Mouse (Mus musculus): ENCODE measurements around the gene Nbr1.

Gene Nbr1

DNA sequence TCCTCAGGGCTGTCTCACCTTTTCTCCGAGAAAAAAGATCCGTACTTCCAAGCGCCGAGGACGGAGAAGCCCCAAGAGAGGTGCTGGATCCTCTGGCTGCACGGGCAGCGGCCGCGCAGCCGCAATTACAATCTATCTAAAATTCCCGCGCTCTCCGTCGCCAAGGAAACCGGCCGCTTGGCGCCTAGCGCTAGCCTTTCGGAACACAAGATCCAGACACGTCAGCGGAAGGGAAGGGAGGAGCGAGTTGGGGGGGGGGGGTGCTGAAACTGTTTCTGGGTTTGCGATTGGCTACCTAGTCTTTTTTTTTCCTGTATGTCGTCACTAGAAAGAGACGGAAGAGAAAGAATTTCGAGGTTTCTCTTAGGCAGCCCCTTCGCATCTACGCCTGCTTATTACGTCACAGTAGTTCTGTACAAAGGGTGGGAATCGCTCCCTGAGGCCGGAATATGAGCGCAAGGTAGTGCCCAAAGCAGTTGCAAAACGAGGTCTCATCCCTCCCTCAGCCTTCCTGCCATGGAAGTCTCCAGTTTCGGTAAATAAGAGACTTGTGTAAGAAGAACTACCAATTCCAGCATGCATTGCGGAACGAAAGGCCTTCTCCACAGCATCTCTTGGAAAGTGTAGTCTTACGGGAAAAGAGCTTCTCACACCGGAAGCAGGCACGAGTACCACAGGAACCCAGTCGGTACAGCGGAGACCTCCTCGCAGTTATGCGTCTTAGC lies at the start of gene Nbr1, which contains the start of gene Brca1:
TSS of gene Nbr1 (plus strand) at position 399 of the 725 bp plus-strand sequence.
TSS of gene Brca1 (minus strand) at position 205 of the 725 bp plus-strand sequence.
- DNase-seq: peak; percentile 91

DNA sequence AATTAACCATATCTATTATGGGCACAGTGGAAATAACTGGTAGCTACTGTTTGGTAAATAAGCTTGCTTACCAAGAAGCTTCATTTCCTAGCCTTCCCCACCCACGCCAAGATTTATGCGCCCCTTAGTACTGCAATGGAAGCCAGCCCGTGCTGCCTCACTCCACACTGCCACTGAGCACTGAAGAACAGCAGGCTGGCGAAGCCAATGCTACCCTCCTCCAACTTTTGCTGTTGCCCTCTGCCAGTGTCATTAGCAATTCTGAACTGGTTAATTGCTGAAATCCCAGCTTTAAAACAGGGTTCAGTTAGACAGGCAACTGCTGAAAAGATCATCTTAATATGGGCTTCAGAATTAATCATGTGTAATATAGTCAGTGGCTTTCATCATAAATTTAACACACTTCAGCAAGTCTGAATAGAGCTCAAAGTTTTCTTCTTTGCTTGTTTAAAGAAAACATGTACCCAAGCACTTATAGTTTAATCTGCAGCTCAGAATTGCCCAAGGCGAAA lies 45.6 kb upstream of the Nbr1 start:
- DNase-seq: no peak

DNA sequence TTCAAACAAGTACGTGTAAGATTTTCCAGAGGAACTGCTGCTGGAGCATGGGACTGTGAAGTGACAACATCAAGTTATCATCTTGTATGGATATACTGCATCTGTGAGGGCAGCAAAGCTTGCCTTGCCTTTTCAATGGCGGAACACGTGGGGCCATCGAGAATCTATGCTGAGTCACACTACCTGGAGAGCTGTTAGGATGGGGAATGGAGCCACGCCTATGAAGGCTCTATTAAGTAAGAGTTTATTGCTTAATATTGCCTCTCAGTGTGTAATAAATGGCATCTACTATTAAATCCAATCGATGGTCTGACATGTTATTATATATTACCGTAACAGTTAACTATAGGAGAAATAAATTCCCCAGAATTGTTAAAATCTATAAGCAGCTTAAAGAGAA lies 44.9 kb upstream of the Nbr1 start:
- no peak for DNase-seq

DNA sequence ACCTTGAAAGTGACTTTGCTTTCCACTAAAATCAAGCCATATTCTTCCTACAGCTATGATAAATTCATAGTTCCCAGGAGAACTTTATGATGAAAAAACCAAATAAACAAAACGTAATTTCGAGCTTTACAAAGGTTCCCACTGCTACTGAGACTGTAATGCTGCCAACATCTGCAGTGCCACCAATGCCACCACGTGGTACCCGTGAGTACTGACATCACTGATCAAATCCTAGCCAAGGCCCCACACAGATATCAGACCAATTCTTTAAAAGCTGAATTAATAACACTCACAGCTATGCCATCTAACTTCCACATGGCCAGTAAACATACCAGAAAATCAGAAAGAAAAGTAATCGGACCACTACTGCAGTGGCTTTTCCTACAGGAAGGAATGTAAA lies 33.0 kb upstream of the Nbr1 start:
- DNase-seq: no peak

DNA sequence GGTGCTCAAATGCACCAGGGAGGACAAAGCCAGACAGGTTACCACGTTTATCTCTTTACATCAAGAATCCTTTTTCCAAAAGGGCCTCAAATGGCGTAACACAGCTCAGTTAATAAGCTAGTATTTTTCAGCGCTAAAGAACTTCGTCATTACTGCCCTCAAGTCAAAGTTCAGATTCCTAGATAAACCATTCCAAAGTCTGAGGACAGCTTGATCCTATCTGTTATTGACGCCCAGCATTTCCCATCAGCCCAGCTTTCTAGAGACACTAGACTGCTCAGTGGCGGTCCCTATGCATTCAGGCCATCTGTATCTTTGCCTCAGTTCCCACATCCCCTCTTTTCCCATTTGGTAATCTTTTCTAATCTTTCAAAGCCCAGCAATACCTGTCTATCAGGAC lies 32.6 kb upstream of the Nbr1 start:
- DNase-seq: no peak

DNA sequence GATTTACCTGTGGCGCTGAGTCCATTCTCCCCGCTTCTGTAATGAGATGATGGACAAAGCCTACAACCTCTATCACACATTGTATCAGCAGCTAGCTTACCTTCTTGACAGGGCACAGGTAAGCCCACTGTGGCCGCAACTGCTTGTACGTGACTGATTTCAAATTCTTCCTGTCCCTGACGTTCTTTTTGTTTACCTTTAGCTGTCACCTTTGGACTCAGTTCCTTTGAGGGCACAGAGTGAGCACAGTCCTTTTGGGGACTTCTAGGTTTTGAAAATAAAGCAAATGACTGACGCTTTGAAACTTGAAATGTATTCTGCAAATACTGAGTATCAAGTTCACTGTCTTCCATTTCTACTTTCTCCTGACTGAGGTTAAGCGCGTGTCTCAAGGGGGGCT lies 27.5 kb upstream of the Nbr1 start:
- no peak for DNase-seq

DNA sequence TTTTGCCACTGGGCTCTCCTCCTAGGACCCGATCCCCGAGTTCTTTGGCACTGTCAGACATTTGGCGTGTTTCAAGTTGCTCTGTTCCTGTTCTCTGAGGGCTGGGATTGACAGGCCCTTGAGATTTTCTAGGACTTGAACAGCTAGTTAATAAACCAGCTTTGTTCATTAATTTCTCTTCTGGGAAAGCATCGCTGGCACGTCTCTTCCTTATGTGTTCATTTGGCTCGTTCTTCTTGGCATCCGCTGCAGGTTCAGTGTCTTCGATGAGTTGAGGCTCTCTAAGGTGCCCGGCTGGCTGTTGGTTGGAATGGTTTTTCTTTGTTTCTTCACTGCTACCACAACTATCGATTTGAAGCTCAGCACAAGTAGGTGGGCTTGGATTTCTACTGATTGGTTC lies 26.9 kb upstream of the Nbr1 start:
- DNase-seq: no peak

DNA sequence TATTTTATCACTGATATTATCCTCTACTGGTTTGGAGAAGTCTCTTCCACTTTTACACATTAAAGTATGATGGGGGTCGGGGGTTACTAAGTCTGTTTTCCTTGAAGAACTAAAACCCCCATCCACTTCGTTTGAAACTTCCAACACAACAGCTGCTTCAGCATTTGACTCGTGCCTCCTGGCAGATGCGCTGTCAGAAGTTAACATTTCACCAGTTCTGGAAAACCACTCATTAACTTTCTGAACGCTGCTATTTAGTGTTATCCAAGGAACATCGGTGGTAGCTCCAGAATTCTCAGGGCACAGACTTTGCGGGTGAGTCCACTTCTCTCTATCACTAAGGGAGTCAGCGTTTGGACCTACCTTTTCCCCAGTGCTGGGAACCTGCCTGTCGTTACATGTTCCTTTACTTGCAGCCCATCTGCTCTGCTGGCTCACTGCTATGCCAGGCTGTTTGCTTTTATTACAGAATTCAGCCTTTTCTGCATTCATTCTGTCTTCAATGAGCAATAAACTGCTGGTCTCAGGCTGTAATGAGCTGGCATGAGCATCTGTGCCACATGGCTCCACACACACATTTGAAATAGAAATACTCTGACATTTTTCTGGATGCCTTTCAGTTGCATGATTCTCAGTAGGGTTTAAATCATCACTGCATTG lies 25.9 kb upstream of the Nbr1 start:
- no peak for DNase-seq

DNA sequence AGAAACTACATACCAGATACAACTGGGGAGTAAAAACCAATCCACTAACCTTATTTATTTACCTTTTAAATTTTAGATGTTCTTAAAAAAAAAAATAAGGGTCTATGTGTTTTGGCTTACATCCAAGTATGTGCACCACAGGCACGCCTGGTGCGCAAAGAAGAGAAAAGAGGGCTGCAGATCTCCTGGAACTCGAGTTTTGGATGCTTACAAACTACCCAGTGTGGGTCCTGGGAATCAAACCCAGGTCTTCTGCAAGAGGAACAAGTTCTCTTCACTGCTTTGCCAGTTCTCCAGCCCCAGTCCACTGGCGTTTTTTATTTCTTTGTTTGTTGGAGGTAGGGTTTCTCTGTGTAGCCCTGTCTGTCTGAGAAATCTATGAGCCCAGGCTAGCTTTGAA lies 25.3 kb upstream of the Nbr1 start:
- no peak for DNase-seq

DNA sequence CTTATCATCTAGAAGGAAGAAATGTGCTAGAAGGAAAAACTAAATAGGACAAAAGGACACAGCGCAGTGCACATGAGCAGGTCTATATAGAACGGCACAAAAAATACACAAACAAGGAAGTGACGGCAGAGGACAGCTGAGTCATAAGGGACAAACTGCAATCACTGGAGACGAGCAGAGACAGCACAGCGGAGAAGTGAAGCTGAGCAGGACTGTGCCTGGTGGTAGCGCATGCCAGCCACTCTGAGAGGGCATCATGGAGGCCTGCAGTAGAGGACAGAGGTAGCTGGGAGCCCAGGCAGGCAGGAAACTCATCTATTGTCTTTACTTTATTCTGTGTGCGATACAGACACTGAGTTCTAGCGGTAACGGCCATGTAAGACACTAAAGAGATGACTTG lies 8.4 kb upstream of the Nbr1 start:
- no peak for DNase-seq

DNA sequence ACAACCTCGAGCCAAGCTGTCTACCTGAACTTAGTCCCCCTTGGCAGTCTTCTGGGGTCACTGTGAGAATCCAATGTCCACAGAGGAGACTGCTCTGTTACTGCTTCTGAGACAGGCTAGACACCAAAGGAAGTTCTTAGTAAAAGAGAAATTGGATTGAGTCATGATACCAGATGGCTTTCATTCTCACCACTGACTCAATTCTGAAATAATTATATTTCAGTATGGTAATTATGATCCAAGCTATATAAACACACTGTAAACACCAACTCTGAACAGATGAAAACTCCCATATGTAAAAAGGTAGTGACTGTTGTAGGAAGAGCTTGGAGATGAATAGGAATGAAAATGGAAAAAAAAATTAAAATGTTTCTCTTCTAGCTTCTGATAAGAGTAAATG lies 7.8 kb upstream of the Nbr1 start:
- no peak for DNase-seq

DNA sequence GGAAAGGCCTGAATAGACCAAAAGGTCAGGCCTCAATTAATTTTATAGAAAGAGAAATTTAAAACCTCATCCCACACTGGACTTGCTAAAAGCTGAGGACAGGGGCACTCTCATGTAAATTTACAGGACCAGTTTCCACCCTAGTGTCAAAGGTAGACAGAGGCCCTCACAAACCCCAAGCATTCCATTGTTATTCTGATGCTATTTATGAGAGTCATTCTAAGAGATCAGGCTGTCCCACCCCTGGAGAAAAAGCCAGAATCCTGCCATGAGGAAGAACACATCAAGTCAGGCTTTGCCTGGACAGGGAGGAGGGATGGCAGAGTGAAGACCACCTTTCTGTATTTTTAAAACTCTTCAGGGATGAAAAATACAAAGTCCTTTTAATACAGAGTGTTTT lies 3.4 kb upstream of the Nbr1 start:
- no peak for DNase-seq

DNA sequence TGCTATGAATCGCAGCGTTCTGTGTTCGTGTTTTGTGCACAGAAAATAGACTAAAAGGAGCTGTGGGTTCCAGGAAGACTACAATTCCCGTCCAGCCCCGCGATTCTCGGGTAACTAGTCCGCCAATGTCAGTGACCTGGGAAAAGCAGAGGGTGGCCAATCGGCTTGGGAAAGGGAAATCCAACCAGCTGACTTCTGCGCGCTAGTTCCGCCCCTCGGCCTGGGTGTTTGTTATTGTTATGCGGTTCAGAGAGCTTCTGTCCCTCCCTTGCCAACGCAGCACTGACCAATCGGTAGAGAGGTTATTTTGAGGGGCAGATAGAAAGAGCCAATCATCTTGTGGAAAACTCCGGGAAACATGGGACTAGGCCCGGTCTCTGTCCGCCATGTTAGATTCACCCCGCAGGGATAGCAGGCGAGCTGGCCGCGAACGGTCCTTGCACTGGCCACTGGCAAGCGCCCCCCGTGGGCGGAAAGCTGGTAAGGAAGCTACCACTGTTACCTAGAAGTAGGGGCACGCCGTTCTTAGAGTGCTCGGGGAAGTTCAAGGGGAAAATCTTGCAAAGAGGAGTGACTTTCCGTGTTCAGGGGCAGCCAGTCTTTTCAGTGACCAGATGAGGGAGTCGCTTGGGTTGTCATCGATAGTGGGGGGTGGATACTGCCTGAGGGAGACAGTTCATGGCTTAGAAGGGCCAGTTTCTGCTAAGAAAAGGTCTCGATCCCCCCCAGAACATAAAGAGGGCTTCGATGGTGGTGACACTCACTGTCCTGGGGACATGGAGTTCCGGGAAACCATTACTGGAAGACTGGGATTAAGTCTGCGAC lies 739 bp downstream of the Nbr1 start:
- DNase-seq: peak; percentile 99

DNA sequence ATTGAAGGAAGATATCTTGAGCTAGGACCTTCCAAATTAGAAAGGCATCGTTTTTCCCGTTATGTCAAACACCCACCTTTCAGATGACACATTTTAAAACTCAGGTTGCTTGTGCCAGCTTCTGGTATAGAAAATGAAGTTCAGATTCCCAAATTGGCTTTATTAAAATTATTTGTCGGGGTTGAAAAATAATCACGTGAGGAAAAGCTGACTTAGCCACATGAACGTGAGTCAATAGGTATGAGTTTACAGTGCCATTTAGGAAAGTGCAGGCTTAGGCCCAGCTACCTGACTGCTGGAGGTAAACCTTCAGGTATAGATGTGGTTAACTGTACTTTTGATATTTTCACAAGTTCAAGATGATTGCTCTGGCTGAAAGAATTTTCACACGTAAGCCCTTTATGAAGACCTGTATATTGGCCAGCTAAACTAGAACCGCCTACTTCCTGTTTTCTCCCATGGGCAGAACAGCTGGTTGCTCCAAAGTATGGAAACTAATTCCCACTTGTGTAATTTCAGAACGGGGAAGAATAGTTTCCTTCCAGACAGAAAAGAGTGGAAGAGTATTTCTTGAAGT lies 1.5 kb downstream of the Nbr1 start:
- peak; percentile 32 for DNase-seq

DNA sequence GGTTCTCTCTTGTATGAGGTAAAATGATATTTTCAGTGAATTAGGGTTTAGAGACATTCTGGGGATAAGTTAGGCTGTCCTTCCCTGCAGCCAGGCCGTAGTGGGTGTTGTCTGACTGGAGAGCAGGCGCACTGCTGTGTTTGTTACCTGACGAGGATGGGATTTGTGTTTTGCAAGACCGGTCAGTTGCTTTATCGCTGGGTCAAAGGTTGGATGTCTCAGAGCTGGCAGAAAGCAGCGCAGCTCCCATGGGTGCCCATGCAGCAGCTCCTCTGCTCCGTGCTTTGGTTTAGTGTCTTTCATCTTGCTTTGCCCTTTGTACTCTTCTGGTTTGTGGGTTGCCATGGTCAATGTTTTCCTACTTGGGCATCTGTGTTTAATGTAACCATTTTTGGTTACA lies 4.6 kb downstream of the Nbr1 start:
- DNase-seq: no peak

DNA sequence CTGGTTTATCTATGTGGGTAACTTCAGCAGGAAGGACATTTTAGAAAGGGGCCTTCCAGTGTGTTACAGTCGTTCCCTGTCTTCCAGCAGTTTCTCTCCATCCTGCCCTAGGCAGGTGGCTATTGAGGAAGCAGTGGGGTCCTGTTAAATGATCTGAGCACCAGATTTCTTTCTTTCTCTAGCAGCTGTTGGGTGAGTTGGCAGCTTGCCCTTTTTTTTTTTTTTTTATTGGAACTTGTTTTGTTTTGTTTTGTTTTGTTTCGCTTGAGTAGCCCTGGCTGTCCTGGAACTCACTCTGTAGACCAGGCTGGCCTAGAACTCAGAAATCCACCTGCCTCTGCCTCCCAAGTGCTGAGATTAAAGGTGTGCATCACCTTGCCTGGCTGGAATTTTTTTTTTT lies 5.0 kb downstream of the Nbr1 start:
- DNase-seq: no peak

DNA sequence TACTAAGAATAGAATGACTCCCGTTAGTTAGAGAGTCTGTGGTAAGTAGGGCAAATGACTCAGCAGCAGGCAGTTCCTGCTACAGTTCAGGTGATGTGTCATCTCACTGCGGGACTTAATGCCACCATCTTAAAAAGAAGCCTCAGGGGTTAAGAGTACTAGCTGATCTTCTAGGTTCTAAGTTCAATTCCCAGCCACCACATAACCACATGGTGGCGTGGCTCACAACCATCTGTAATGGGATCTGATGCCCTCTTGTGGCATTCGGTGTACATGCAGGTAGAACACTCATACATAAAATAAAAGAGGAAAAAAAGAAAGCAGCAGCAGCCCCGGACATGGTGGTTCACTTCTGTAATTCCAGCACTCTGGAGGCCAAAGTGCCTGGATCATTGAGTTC lies 10.4 kb downstream of the Nbr1 start:
- DNase-seq: no peak

DNA sequence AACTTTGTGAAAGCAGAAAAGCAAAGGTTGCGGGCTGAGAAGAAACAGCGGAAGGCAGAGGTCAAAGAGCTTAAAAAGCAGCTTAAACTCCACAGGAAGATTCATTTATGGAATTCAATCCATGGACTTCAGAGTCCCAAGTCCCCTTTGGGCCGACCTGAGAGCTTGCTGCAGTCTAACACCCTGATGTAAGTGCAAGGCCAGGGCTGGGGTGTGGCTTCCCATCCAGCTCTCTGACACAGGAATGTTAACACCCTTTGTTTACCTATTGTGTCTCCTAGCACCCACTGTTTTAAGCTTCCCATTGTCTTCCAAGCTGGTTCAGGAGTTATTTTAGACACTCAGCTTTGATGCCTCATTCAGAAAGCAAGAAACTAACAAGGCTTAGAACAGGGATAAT lies 16.5 kb downstream of the Nbr1 start:
- no peak for DNase-seq

DNA sequence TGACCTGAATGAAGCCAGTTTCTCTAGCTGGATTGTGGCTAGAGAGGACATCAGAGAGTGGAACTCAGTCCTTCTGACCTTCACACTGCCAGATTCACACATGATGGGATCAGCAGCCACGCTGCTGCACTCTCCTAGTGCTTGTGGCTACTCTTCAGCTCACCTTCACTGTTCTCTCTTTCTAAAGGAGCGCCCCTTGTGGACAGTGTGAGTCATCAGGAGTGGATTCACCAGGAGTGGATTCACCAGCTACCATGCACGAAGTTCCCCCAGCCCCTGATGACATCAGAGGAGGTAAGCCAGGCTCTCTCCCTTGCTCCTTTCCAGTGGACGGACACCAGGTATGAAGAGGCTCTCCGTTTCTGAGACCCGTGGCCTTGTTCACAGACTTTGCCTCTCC lies 24.2 kb downstream of the Nbr1 start:
- no peak for DNase-seq

DNA sequence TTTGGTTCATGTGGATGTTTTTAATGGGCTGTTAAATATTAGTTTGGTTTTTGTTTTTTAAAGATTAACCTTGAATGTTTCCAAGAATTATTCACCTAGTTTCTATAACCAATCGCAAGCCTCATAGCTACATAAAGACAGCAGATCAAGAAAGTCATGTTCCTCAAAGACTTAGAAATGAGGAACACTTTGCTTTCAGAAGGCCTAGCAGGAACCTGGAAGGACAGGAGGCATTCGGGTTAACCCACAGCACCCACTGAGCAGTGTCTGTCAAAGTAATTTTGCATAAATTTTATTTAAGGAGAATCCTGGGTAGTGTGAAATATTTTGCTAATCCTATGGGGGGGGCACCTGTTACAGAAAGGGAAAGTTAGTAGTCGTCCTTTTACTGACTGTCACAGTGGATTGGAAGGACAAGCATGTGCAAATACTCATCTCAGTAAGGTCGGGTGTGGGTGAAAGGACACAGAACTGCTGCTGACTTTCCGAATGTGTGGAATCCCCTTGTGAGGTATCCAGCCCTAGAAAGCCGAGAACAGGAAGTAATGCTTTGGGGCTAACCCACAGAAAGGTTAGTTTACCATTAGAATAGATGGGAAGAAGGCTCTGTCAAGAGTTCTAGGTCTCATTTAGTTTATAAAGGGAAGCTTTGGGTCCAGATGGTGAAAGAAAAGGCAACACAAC lies 29.3 kb downstream of the Nbr1 start:
- DNase-seq: no peak

DNA sequence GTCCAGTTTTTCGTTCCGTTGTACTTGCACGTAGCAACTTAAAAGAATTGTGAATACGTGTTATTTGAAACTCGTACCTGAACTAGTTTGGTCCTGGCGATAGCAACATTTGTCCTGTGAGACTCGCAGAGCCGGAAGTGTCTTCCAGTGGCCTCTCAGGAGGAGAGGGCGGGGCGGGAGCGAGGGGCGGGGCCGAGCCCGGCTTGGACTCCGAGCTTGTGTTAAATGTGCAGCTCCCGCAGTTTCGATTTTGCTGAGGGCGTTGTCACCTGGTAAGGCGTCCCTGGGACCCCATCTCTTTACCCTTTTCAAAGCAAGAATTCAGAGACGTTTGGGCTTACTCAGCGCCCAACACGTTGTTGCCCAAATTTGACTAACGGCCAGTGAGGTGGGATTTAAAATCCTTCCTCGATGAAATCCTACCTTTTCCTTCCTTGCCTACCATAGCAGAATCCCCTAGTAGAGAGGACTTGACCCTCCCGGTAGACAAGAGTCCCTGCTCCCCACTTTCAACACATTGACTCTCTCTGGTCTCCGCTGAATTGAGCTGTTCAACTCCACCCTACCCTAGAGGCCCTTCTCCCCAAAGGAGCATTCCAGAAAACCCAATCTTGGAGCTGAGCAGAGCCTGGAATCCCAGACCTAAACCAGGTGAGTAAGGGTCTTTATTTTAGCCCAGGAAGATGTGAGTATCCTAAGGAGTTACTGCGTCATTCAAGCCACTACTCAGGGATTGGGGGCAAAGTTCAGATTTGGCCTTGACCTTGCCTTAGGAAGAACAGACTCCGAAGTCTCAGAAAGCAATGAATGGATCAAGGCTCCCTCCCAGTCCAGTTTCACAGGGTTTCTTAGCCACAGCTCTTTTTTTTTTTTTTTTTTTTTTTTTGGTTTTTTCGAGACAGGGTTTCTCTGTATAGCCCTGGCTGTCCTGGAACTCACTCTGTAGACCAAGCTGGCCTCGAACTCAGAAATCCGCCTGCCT lies 30.4 kb downstream of the Nbr1 start, which contains the start of gene Tmem106a:
TSS of gene Tmem106a (plus strand) at position 189 of the 982 bp plus-strand sequence.
- no peak for DNase-seq

Data from cerebellum, adult 9-11 months (tissue).